Mouse (Mus musculus): ENCODE results near the gene Cdk16. TPM values are rescaled to one million over a fixed set of nuclear protein-coding genes. Genes with fewer than 3 reads are reported as not detected.
"Not testable (repeated sequence)": the region's sequence is repeated elsewhere in the genome, so short reads cannot be mapped to it uniquely, and the experiment has no call there.

Cdk16 gene
- polyA plus RNA-seq, 1 experiment from 2014 or later, result 98.7 TPM

DNA sequence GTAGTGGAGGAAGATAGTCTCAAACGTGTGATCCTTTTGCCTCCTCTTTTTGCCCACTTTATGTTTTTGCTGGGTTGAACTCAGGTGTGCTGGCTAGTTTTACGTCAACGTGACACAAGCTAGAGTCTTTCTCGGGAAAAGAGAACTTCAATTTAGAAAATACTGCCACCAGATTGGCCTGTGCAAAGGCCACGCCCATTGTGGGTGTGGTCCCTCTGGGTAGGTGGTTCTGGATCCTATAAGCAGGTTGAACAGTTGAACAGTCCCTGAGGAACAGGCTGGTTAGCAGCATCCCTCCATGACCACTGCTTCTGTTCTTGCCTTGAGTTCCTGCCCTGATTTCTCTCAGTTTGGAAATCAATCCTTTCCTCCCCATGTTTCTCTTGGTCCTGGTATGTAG, 40.9 kb downstream of the Cdk16 start:
- Histone ChIP-seq H3K27me3 (ENCODE audit: control insufficient read depth, insufficient read depth, low read length) (no peaks in the 10 kb centered on the region), H3K36me3 (ENCODE audit: control insufficient read depth, insufficient read depth, low read length) (no peaks in the 10 kb centered on the region), H3K9me3 (ENCODE audit: control insufficient read depth, low read length) (no peaks in the 10 kb centered on the region), H3K9ac (ENCODE audit: low read length) (no peak overlapping the region), H3K4me3 (ENCODE audit: low read depth, low read length) (no peak overlapping the region), H3K27ac (ENCODE audit: low read depth, low read length) (no peak overlapping the region), H3K4me1 (ENCODE audit: control insufficient read depth, insufficient read depth, low read length) (no peaks in the 10 kb centered on the region), H3K4me2 (no peak overlapping the region)
- 74% methylated on average over 5 of the region's 5 CpGs for WGBS
- no peak for DNase-seq (ENCODE audit: low spot score, missing footprints)
- no peak for ATAC-seq (ENCODE audit: low FRiP score)

DNA sequence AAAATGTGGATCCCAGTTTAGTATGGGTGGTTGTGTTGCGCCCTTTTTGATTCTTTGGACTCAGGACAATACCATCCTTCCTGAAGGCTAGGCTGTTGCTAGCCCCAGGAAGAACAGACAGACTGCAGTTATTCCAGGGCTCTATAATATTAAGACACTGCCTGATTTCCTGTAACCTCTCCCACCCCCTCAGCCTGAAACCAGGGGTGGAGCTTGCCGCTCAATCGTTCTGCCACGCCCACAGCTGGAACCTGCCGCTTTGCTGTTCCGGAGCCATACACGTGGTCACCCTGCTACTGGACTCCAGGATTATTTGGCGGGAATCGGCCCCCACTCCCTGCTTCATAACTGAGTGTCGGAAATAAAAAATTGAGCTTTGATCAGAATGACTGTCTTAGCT, 42.3 kb downstream of the Cdk16 start:
- not testable (repeated sequence) for H3K4me1 ChIP-seq (ENCODE audit: control insufficient read depth, insufficient read depth, low read length); H3K4me2 ChIP-seq; H3K36me3 ChIP-seq (ENCODE audit: control insufficient read depth, insufficient read depth, low read length); H3K27ac ChIP-seq (ENCODE audit: low read depth, low read length); H3K27me3 ChIP-seq (ENCODE audit: control insufficient read depth, insufficient read depth, low read length); H3K9me3 ChIP-seq (ENCODE audit: control insufficient read depth, low read length); H3K9ac ChIP-seq (ENCODE audit: low read length); H3K4me3 ChIP-seq (ENCODE audit: low read depth, low read length); ATAC-seq (ENCODE audit: low FRiP score); DNase-seq (ENCODE audit: low spot score, missing footprints)
- WGBS, result 52% methylated on average over 10 of the region's 10 CpGs

DNA sequence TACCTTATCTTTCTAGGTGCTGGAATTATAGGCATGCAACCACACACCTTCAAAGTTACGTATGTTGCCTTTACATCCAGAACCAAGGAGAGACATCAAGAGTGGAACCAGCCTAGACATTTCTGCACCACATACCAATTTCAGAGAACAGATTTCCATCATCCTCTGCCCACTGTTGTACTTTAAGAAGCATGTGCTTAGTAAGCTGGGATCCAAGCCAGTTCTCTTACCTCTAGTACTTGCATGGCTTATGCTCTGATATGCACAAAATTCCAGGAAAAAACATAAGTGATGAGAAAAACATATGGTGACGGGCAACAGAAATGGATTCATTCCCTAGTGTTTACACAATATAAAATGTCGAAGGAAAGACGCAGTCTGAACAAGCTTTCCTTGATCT, 48.7 kb downstream of the Cdk16 start:
- Histone ChIP-seq H3K9me3 (ENCODE audit: control insufficient read depth, low read length) (no peaks in the 10 kb centered on the region), H3K9ac (ENCODE audit: low read length) (no peak overlapping the region), H3K4me2 (no peak overlapping the region), H3K4me1 (ENCODE audit: control insufficient read depth, insufficient read depth, low read length) (no peaks in the 10 kb centered on the region), H3K4me3 (ENCODE audit: low read depth, low read length) (no peak overlapping the region), H3K27me3 (ENCODE audit: control insufficient read depth, insufficient read depth, low read length) (no peaks in the 10 kb centered on the region), H3K36me3 (ENCODE audit: control insufficient read depth, insufficient read depth, low read length) (no peaks in the 10 kb centered on the region), H3K27ac (ENCODE audit: low read depth, low read length) (no peak overlapping the region)
- no peak for ATAC-seq (ENCODE audit: low FRiP score)
- DNase-seq (ENCODE audit: low spot score, missing footprints), result no peak
- 91% methylated on average over 4 of the region's 4 CpGs for WGBS

DNA sequence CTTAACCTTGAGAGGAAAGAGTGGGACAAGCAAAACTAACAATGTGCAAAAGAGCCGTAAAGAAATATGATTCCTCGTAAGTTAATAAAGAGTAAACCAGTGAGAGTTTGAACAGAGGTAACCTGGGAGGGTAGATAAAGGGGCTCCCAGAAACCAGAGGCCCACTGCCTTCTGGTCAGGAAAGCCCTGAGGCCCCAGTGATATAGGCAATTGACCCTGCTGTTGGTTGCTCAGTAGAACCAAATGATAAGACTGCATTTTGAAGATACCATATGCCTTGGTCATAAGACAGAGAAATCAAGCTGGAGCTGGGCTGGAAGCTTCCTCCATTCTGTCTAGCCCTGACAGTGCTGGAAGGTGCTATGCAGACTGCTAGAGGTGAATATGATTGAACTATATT, 61.1 kb downstream of the Cdk16 start:
- H3K36me3 ChIP-seq (ENCODE audit: control insufficient read depth, insufficient read depth, low read length), result no peaks in the 10 kb centered on the region
- no peak overlapping the region for H3K27ac ChIP-seq (ENCODE audit: low read depth, low read length)
- H3K4me1 ChIP-seq (ENCODE audit: control insufficient read depth, insufficient read depth, low read length), result no peaks in the 10 kb centered on the region
- no peaks in the 10 kb centered on the region for H3K9me3 ChIP-seq (ENCODE audit: control insufficient read depth, low read length)
- H3K9ac ChIP-seq (ENCODE audit: low read length), result no peak overlapping the region
- DNase-seq (ENCODE audit: low spot score, missing footprints), result no peak
- H3K4me2 ChIP-seq, result no peak overlapping the region
- H3K4me3 ChIP-seq (ENCODE audit: low read depth, low read length), result no peak overlapping the region
- no peaks in the 10 kb centered on the region for H3K27me3 ChIP-seq (ENCODE audit: control insufficient read depth, insufficient read depth, low read length)
- 85% methylated on average over 2 of the region's 2 CpGs for WGBS
- ATAC-seq (ENCODE audit: low FRiP score), result no peak

Other genes starting within 250 kb of the Cdk16 start
- gene Rgn, start 138.2 kb upstream of the Cdk16 start, polyA plus RNA-seq (2014; fragmentation: Nextera tagmentation; extraction: Ambion mirVana), result 0.08 and 0.48 TPM in 2 replicates
- gene Rbm10, start 70.5 kb upstream of the Cdk16 start, polyA plus RNA-seq (2014; fragmentation: Nextera tagmentation; extraction: Ambion mirVana), result 56.8 and 72.4 TPM in 2 replicates
- 193 and 197 TPM in 2 replicates for gene Ndufb11, start 70.3 kb upstream of the Cdk16 start, polyA plus RNA-seq (2014; fragmentation: Nextera tagmentation; extraction: Ambion mirVana)
- gene Uba1, start 29.6 kb upstream of the Cdk16 start, polyA plus RNA-seq (2014; fragmentation: Nextera tagmentation; extraction: Ambion mirVana), result 278 and 279 TPM in 2 replicates
- 78.4 and 80.5 TPM in 2 replicates for gene Usp11, start 16.0 kb downstream of the Cdk16 start, polyA plus RNA-seq (2014; fragmentation: Nextera tagmentation; extraction: Ambion mirVana)
- 92.9 and 98.3 TPM in 2 replicates for gene Araf, start 109.9 kb downstream of the Cdk16 start, polyA plus RNA-seq (2014; fragmentation: Nextera tagmentation; extraction: Ambion mirVana)
- 8.1 and 8.4 TPM in 2 replicates for gene Timp1, start 182.2 kb downstream of the Cdk16 start, polyA plus RNA-seq (2014; fragmentation: Nextera tagmentation; extraction: Ambion mirVana)
- 11.9 and 14.8 TPM in 2 replicates for gene Syn1, start 233.1 kb downstream of the Cdk16 start, polyA plus RNA-seq (2014; fragmentation: Nextera tagmentation; extraction: Ambion mirVana)
- gene Cfp, start 243.6 kb downstream of the Cdk16 start, polyA plus RNA-seq (2014; fragmentation: Nextera tagmentation; extraction: Ambion mirVana), result 4.2 and 4.6 TPM in 2 replicates